Mouse (Mus musculus): ENCODE data around the gene Lhx4. TPM values are rescaled to one million over a fixed set of nuclear protein-coding genes. Genes with fewer than 3 reads are reported as not detected.

The Lhx4 gene
- polyA plus RNA-seq, 1 experiment from 2014 or later = 4.3 TPM

GRCm38 (mm10) chr1:155777641-155778625 is 26.4 kb upstream of the Lhx4 start:
- H3K36me3 ChIP-seq = peaks cover 30% of the 10 kb centered on the region
- no peak overlapping the region for H3K4me3 ChIP-seq (replicated peaks)
- H3K27ac ChIP-seq = no peak overlapping the region
- H3K9ac ChIP-seq (replicated peaks) = no peak overlapping the region
- 53% methylated on average over 14 of the region's 14 CpGs for WGBS
- H3K27me3 ChIP-seq = peaks cover 71% of the 10 kb centered on the region
- peaks cover 6% of the 10 kb centered on the region for H3K4me1 ChIP-seq (replicated peaks)
- ATAC-seq = peak; percentile 53
- peaks cover 3% of the 10 kb centered on the region for H3K9me3 ChIP-seq
- H3K4me2 ChIP-seq (replicated peaks) = no peak overlapping the region

- no peaks in the 10 kb centered on the region for H3K9me3 ChIP-seq
- H3K36me3 ChIP-seq = no peaks in the 10 kb centered on the region
- no peak overlapping the region for H3K4me3 ChIP-seq (replicated peaks)
- H3K9ac ChIP-seq (replicated peaks) = no peak overlapping the region
- H3K4me2 ChIP-seq (replicated peaks) = no peak overlapping the region
- 32% methylated on average over 12 of the region's 12 CpGs for WGBS
- H3K4me1 ChIP-seq (replicated peaks) = peaks cover 8% of the 10 kb centered on the region; the same call in 1 of the 2 replicates
- peak; percentile 88 for ATAC-seq
- H3K27me3 ChIP-seq = peaks cover 67% of the 10 kb centered on the region
- H3K27ac ChIP-seq = no peak overlapping the region
Measured at GRCm38 (mm10) chr1:155759167-155759566, 7.7 kb upstream of the Lhx4 start.

- 56% methylated on average over 4 of the region's 4 CpGs for WGBS
- peaks cover 8% of the 10 kb centered on the region; the same call in 1 of the 2 replicates for H3K4me1 ChIP-seq (replicated peaks)
- no peak overlapping the region for H3K4me2 ChIP-seq (replicated peaks)
- no peak overlapping the region for H3K9ac ChIP-seq (replicated peaks)
- no peak overlapping the region for H3K27ac ChIP-seq
- no peak overlapping the region for H3K4me3 ChIP-seq (replicated peaks)
- peak; percentile 62; the same call in 1 of the 2 replicates for ATAC-seq
- H3K27me3 ChIP-seq = peaks cover 69% of the 10 kb centered on the region
- H3K36me3 ChIP-seq = no peaks in the 10 kb centered on the region
- H3K9me3 ChIP-seq = no peaks in the 10 kb centered on the region
Measured at GRCm38 (mm10) chr1:155758711-155759110, 7.2 kb upstream of the Lhx4 start.

GRCm38 (mm10) chr1:155757621-155758020 is 6.1 kb upstream of the Lhx4 start:
- Histone ChIP-seq H3K36me3 (no peaks in the 10 kb centered on the region), H3K27ac (no peak overlapping the region), H3K9ac (replicated peaks) (no peak overlapping the region), H3K4me1 (replicated peaks) (peaks cover 8% of the 10 kb centered on the region; the same call in 1 of the 2 replicates), H3K27me3 (peaks cover 71% of the 10 kb centered on the region), H3K4me2 (replicated peaks) (no peak overlapping the region), H3K9me3 (no peaks in the 10 kb centered on the region), H3K4me3 (replicated peaks) (no peak overlapping the region)
- ATAC-seq = no peak
- 65% methylated on average over 7 of the region's 7 CpGs for WGBS

GRCm38 (mm10) chr1:155753411-155753810 is 1.9 kb upstream of the Lhx4 start:
- H3K4me2 ChIP-seq (replicated peaks) = no peak overlapping the region
- no peak overlapping the region for H3K4me3 ChIP-seq (replicated peaks)
- H3K4me1 ChIP-seq (replicated peaks) = peaks cover 6% of the 10 kb centered on the region; the same call in 1 of the 2 replicates
- no peaks in the 10 kb centered on the region for H3K9me3 ChIP-seq
- WGBS = 74% methylated on average over 9 of the region's 9 CpGs
- H3K9ac ChIP-seq (replicated peaks) = no peak overlapping the region
- no peaks in the 10 kb centered on the region for H3K36me3 ChIP-seq
- H3K27ac ChIP-seq = no peak overlapping the region
- ATAC-seq = no peak
- peaks cover 81% of the 10 kb centered on the region for H3K27me3 ChIP-seq

- H3K36me3 ChIP-seq = no peaks in the 10 kb centered on the region
- peak; percentile 58; the same call in 1 of the 2 replicates for ATAC-seq
- H3K9me3 ChIP-seq = no peaks in the 10 kb centered on the region
- no peak overlapping the region for H3K27ac ChIP-seq
- WGBS = 11% methylated on average over 11 of the region's 11 CpGs
- peaks cover 6% of the 10 kb centered on the region; the same call in 1 of the 2 replicates for H3K4me1 ChIP-seq (replicated peaks)
- H3K27me3 ChIP-seq = peaks cover 95% of the 10 kb centered on the region
- H3K9ac ChIP-seq (replicated peaks) = no peak overlapping the region
- no peak overlapping the region for H3K4me2 ChIP-seq (replicated peaks)
- H3K4me3 ChIP-seq (replicated peaks) = no peak overlapping the region
Measured at GRCm38 (mm10) chr1:155750517-155751178, 836 bp downstream of the Lhx4 start.

- Histone ChIP-seq H3K27ac (no peak overlapping the region), H3K27me3 (peaks cover 94% of the 10 kb centered on the region), H3K4me1 (replicated peaks) (peaks cover 9% of the 10 kb centered on the region), H3K4me2 (replicated peaks) (no peak overlapping the region), H3K9ac (replicated peaks) (no peak overlapping the region), H3K36me3 (no peaks in the 10 kb centered on the region), H3K9me3 (no peaks in the 10 kb centered on the region), H3K4me3 (replicated peaks) (no peak overlapping the region)
- 80% methylated on average over 5 of the region's 5 CpGs for WGBS
- ATAC-seq = no peak
Measured at GRCm38 (mm10) chr1:155747911-155748310, 3.6 kb downstream of the Lhx4 start.

- Histone ChIP-seq H3K27ac (no peak overlapping the region), H3K4me1 (replicated peaks) (peaks cover 18% of the 10 kb centered on the region), H3K4me2 (replicated peaks) (no peak overlapping the region), H3K4me3 (replicated peaks) (no peak overlapping the region), H3K9ac (replicated peaks) (no peak overlapping the region), H3K9me3 (no peaks in the 10 kb centered on the region), H3K36me3 (no peaks in the 10 kb centered on the region), H3K27me3 (peaks cover 94% of the 10 kb centered on the region)
- 12% methylated on average over 8 of the region's 8 CpGs for WGBS
- no peak for ATAC-seq
Measured at GRCm38 (mm10) chr1:155747011-155747410, 4.5 kb downstream of the Lhx4 start.

- peak; percentile 66 for ATAC-seq
- Histone ChIP-seq H3K27ac (no peak overlapping the region), H3K27me3 (peaks cover 94% of the 10 kb centered on the region), H3K36me3 (no peaks in the 10 kb centered on the region), H3K9me3 (no peaks in the 10 kb centered on the region), H3K4me1 (replicated peaks) (peaks cover 30% of the 10 kb centered on the region), H3K4me3 (replicated peaks) (peak overlapping the region; percentile 43), H3K4me2 (replicated peaks) (peak overlapping the region; percentile 72), H3K9ac (replicated peaks) (peak overlapping the region; percentile 36; the same call in 1 of the 2 replicates)
- under 1% methylated on average over 69 of the region's 81 CpGs for WGBS
Measured at GRCm38 (mm10) chr1:155742411-155743363, 8.8 kb downstream of the Lhx4 start.

- H3K36me3 ChIP-seq = no peaks in the 10 kb centered on the region
- H3K27ac ChIP-seq = no peak overlapping the region
- H3K4me1 ChIP-seq (replicated peaks) = peaks cover 36% of the 10 kb centered on the region
- peaks cover 94% of the 10 kb centered on the region for H3K27me3 ChIP-seq
- H3K9me3 ChIP-seq = no peaks in the 10 kb centered on the region
- WGBS = under 1% methylated on average over 26 of the region's 26 CpGs
- H3K4me3 ChIP-seq (replicated peaks) = peak overlapping the region; percentile 43
- ATAC-seq = peak; percentile 77
- peak overlapping the region; percentile 36; the same call in 1 of the 2 replicates for H3K9ac ChIP-seq (replicated peaks)
- peak overlapping the region; percentile 72 for H3K4me2 ChIP-seq (replicated peaks)
Measured at GRCm38 (mm10) chr1:155741988-155742387, 9.5 kb downstream of the Lhx4 start.

- Histone ChIP-seq H3K4me1 (replicated peaks) (peaks cover 36% of the 10 kb centered on the region), H3K9ac (replicated peaks) (peak overlapping the region; percentile 36; the same call in 1 of the 2 replicates), H3K4me3 (replicated peaks) (peak overlapping the region; percentile 43), H3K27me3 (peaks cover 94% of the 10 kb centered on the region), H3K27ac (no peak overlapping the region), H3K9me3 (no peaks in the 10 kb centered on the region), H3K36me3 (no peaks in the 10 kb centered on the region), H3K4me2 (replicated peaks) (peak overlapping the region; percentile 72)
- WGBS = under 1% methylated on average over 34 of the region's 34 CpGs
- peak; percentile 25; the same call in 1 of the 2 replicates for ATAC-seq
Measured at GRCm38 (mm10) chr1:155741378-155741945, 10.0 kb downstream of the Lhx4 start.
